Mouse (Mus musculus) heart, adult 11 months (tissue): Measurements from ENCODE around the gene Cyren.
A peak's percentile ranks its signal among the peaks of the same experiment; 100 is the strongest.

Source experiments
- DNase-seq: peaks from one replicate; pipeline ENCODE4 v3.0.0; 2022

Gene Cyren

DNA sequence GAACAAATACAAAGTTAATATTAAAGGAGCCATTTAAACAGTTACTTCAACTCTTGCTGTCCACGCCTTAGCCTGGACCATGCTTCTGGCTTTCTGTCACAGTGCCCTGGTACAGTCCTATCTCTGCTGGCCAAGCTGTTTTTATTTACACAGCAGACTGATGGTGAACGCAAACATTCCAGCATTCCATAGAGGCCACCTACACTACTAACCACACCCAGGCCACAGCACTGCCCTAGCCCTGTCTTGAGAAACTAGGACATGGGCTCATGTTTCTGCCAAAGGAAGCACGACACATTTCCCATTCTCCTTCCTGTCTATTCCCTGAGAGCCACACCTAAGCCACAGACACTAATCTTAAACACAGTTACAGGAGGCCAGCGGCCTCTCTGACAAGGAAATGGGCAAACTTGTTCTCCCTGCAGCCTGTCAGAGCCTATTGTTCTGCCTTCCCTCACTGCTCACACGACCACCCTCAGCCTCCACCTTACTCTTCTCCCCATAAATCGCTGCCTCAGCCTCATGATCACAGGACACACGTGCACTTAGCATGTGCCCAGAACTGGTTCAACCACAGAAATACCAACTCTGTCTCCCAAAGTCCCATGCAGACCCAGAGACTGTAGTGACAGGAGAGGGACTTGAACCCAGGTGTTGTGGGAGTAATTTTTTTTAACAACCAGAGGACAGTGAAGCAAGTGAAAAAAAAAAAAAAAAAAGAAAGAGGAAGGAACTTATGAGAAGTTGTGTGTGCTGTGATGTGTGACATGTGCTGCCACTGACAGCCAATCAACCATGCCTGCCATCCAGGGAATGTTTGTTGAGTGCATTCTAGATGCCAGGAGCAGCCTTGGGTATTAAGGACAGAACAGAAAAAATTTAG, 11.9 kb downstream of the Cyren start:
- DNase-seq = peak; percentile 99

DNA sequence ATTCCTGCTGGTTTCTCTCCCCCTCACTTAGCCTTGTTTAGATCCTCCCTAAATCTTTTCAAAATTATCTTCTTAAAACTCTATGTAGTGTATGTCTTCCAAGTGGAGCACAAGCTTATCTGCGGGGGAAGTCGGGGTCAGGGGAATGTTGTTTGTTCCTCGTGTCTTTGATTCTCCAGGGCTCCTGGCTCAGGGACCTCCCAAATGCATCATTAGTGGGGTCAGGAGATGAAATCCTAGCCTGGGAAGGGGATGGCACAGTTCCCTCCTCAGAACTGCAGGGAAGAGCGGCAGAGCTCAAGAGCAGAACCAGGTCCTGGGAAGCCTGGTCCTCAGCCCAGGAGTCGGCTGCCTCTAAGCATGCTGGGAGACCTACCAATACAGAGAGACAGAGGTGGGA, 12.6 kb downstream of the Cyren start:
- DNase-seq = peak; percentile 97

DNA sequence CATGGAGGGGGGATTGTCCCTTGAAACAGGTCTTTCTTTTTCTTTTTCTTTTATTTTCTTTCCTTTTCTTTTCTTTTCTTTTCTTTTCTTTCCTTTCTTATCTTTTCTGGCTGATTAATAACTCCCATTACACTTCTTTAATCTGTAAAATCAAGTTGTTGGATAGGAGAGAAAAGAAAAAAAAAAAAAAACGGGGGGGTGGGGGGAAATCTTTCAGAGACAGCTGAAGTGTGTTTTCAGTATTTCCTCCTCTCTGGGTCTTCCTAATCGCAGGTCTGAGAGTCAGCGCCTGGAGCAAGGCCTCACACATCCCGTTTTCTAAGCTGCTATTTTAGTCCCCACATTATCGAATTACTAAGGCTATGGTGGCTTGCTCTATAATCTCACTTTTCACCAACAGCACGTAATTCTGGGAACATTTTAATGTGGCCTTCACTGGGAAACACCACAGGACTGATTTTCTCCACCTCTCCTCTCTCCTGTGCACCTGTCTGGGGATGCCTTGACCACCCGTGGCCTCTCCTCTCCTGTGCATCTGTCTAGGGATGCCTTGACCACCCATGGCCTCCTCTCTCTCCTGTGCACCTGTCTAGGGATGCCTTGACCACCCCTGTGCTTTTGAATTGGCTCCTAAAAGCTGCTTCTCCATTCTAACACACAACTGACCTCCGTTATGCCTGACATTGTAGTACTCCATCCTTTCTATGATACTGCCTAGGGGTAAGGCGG, 13.9 kb downstream of the Cyren start:
- DNase-seq = peak; percentile 89

GRCm38 (mm10) chr6:34862791-34863403, 15.0 kb downstream of the Cyren start, which contains the start of gene Tmem140:
Gene Tmem140 (plus strand): TSS chr6:34863146.
- peak; percentile 98 for DNase-seq

GRCm38 (mm10) chr6:34862381-34862780, 15.5 kb downstream of the Cyren start:
- peak; percentile 98 for DNase-seq

- DNase-seq = peak; percentile 90
These were observed 16.3 kb downstream of the Cyren start for GRCm38 (mm10) chr6:34861546-34862053.

DNA sequence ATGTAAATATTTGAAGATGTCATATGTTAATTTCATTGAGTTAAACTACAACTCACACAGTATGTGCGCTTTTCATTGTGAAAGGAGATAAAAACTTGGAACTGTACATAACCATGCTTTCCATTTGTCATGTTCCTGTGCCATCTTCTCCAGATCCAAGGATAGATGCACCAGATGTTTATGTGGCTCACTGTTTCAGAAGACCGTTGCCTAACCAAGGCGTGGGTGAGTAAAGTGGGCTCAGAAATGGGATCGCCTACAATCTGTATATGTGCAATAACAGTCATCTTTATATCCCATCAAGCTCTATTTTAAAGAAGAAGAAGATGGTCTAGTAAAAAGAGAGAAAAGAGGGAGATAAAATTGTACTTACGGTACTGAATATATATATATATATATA, 45.5 kb downstream of the Cyren start:
- DNase-seq = no peak

- no peak for DNase-seq
These were observed 53.5 kb downstream of the Cyren start for GRCm38 (mm10) chr6:34824406-34824805.
